Mouse (Mus musculus) midbrain, embryonic 16.5 days (tissue): ENCODE data around the gene 2610001J05Rik. TPM values are rescaled to one million over a fixed set of nuclear protein-coding genes. Genes with fewer than 3 reads are reported as not detected.
"Not testable (repeated sequence)": the region's sequence is repeated elsewhere in the genome, so short reads cannot be mapped to it uniquely, and the experiment has no call there.

ENCODE experiments used
- ATAC-seq: fragments of 200-750 bp; cut with Nextera tagmentation; 2 replicates; pipeline ENCODE4 v1.8.0; 2017; ENCODE audit warnings: moderate TSS enrichment
- H3K27ac ChIP-seq: fragments of 300-500 bp; sonication (generic); 2 replicates; pipeline ENCODE4 v1.5.1; 2014; ENCODE audit warnings: mild to moderate bottlenecking, low read length, mixed read lengths
- H3K27me3 ChIP-seq: fragments of 300-500 bp; sonication (generic); 2 replicates; pipeline ENCODE4 v1.6.1; 2014; ENCODE audit warnings: low read depth, low read length, mixed read lengths; ENCODE audit not compliant: control insufficient read depth, insufficient read depth
- H3K36me3 ChIP-seq: fragments of 300-500 bp; sonication (generic); 2 replicates; pipeline ENCODE4 v1.6.1; 2014; ENCODE audit warnings: mild to moderate bottlenecking, low read length, moderate library complexity, mixed read lengths; ENCODE audit not compliant: control insufficient read depth, insufficient read depth
- H3K4me1 ChIP-seq: fragments of 300-500 bp; sonication (generic); 2 replicates; pipeline ENCODE4 v1.6.1; 2014; ENCODE audit warnings: mild to moderate bottlenecking, low read length, mixed read lengths; ENCODE audit not compliant: control insufficient read depth, insufficient read depth
- H3K4me2 ChIP-seq: fragments of 300-500 bp; sonication (generic); 2 replicates; pipeline ENCODE4 v1.6.1; 2014; ENCODE audit warnings: mild to moderate bottlenecking, low read length, mixed read lengths
- H3K4me3 ChIP-seq: fragments of 300-500 bp; sonication (generic); 2 replicates; pipeline ENCODE4 v1.5.1; 2014; ENCODE audit warnings: low read depth, mild to moderate bottlenecking, low read length, moderate library complexity, mixed read lengths
- H3K9ac ChIP-seq: fragments of 300-500 bp; sonication (generic); 2 replicates; pipeline ENCODE4 v1.6.1; 2014; ENCODE audit warnings: low read depth, low read length, mixed read lengths
- H3K9me3 ChIP-seq: fragments of 300-500 bp; sonication (generic); replicated peaks from 2 replicates; pipeline ENCODE4 v1.6.1; 2014; ENCODE audit warnings: mild to moderate bottlenecking, low read length, mixed read lengths; ENCODE audit not compliant: control insufficient read depth, poor library complexity, severe bottlenecking
- WGBS: fragments of 180-500 bp; shearing (Covaris S2); extraction: QIAGEN DNeasy Blood & Tissue Kit; methylation state at CpG from one replicate; pipeline ENCODE4 v1.1.7; 2014; 5-methylcytosine and 5-hydroxymethylcytosine counted together
- polyA plus RNA-seq: library from polyadenylated mRNA; unstranded; fragments of >200 nt; fragmentation: Nextera tagmentation; extraction: Ambion mirVana; gene quantifications from 2 replicates; pipeline ENCODE4 v1.2.1, GENCODE M21; 2015

The 2610001J05Rik gene
- polyA plus RNA-seq, 1 experiment from 2014 or later, result 110 TPM

GRCm38 (mm10) chr6:13870289-13870741, 1.0 kb downstream of the 2610001J05Rik start:
- peak overlapping the region; percentile 64 for H3K9ac ChIP-seq
- H3K4me1 ChIP-seq, result peaks cover 5% of the 10 kb centered on the region
- peak overlapping the region; percentile 76 for H3K4me2 ChIP-seq
- no peaks in the 10 kb centered on the region for H3K9me3 ChIP-seq
- H3K27me3 ChIP-seq, result no peaks in the 10 kb centered on the region
- peak overlapping the region; percentile 42 for H3K4me3 ChIP-seq
- H3K27ac ChIP-seq, result no peak overlapping the region
- H3K36me3 ChIP-seq, result 0 out of 2 replicates have a peak, but pooled peaks cover 2% of the 10 kb centered on the region
- ATAC-seq, result 0 out of 2 replicates have a peak, but pooled peaks have one; percentile 26
- WGBS, result 19% methylated on average over 12 of the region's 12 CpGs

- 93% methylated on average over 1 of the region's 1 CpGs for WGBS
- no peak for ATAC-seq
- H3K27me3 ChIP-seq, result no peaks in the 10 kb centered on the region
- no peaks in the 10 kb centered on the region for H3K36me3 ChIP-seq
- no peak overlapping the region for H3K27ac ChIP-seq
- H3K4me1 ChIP-seq, result no peaks in the 10 kb centered on the region
- H3K4me2 ChIP-seq, result no peak overlapping the region
- no peak overlapping the region for H3K9ac ChIP-seq
- no peak overlapping the region for H3K4me3 ChIP-seq
- H3K9me3 ChIP-seq, result no peaks in the 10 kb centered on the region
Measured at GRCm38 (mm10) chr6:13860596-13860995, 10.7 kb downstream of the 2610001J05Rik start.

- ATAC-seq, result no peak
- no peak overlapping the region for H3K4me3 ChIP-seq
- no peaks in the 10 kb centered on the region for H3K36me3 ChIP-seq
- WGBS, result 93% methylated on average over 6 of the region's 6 CpGs
- no peak overlapping the region for H3K9ac ChIP-seq
- H3K27ac ChIP-seq, result no peak overlapping the region
- no peak overlapping the region for H3K4me2 ChIP-seq
- H3K27me3 ChIP-seq, result no peaks in the 10 kb centered on the region
- H3K4me1 ChIP-seq, result no peaks in the 10 kb centered on the region
- no peaks in the 10 kb centered on the region for H3K9me3 ChIP-seq
Measured at GRCm38 (mm10) chr6:13859877-13860585, 11.3 kb downstream of the 2610001J05Rik start.

- Histone ChIP-seq H3K4me1 (no peaks in the 10 kb centered on the region), H3K4me2 (no peak overlapping the region), H3K27me3 (no peaks in the 10 kb centered on the region), H3K9ac (no peak overlapping the region), H3K4me3 (no peak overlapping the region), H3K9me3 (no peaks in the 10 kb centered on the region), H3K36me3 (no peaks in the 10 kb centered on the region), H3K27ac (no peak overlapping the region)
- no peak for ATAC-seq
- 21% methylated on average over 10 of the region's 11 CpGs for WGBS
Measured at GRCm38 (mm10) chr6:13854230-13854629, 17.1 kb downstream of the 2610001J05Rik start.

- H3K4me2 ChIP-seq, result no peak overlapping the region
- H3K4me3 ChIP-seq, result no peak overlapping the region
- no peaks in the 10 kb centered on the region for H3K4me1 ChIP-seq
- no peak for ATAC-seq
- H3K9me3 ChIP-seq, result no peaks in the 10 kb centered on the region
- WGBS, result 72% methylated on average over 4 of the region's 4 CpGs
- H3K9ac ChIP-seq, result no peak overlapping the region
- H3K36me3 ChIP-seq, result no peaks in the 10 kb centered on the region
- H3K27ac ChIP-seq, result no peak overlapping the region
- no peaks in the 10 kb centered on the region for H3K27me3 ChIP-seq
Measured at GRCm38 (mm10) chr6:13853244-13853643, 18.1 kb downstream of the 2610001J05Rik start.

GRCm38 (mm10) chr6:13846031-13846430, 25.3 kb downstream of the 2610001J05Rik start:
- H3K9ac ChIP-seq, H3K27ac ChIP-seq, ATAC-seq, H3K4me1 ChIP-seq, H3K36me3 ChIP-seq, H3K9me3 ChIP-seq, H3K4me3 ChIP-seq, H3K4me2 ChIP-seq, H3K27me3 ChIP-seq: not testable (repeated sequence)
- WGBS, result 98% methylated on average over 1 of the region's 1 CpGs

- peak within 1 kb of the TSS; percentile 74 for H3K9ac ChIP-seq
- H3K4me2 ChIP-seq, result peak within 1 kb of the TSS; percentile 86
- no peaks in the 10 kb centered on the region for H3K4me1 ChIP-seq
- ATAC-seq, result peak; percentile 52
- H3K36me3 ChIP-seq, result no peaks in the 10 kb centered on the region
- H3K27me3 ChIP-seq, result no peaks in the 10 kb centered on the region
- peak within 1 kb of the TSS; percentile 97 for H3K27ac ChIP-seq
- 27% methylated on average over 18 of the region's 18 CpGs for WGBS
- H3K4me3 ChIP-seq, result peak within 1 kb of the TSS; percentile 56
- no peaks in the 10 kb centered on the region for H3K9me3 ChIP-seq
Measured at GRCm38 (mm10) chr6:13839345-13840054, 31.8 kb downstream of the 2610001J05Rik start, which contains the start of gene Gpr85. Gene Gpr85 (minus strand): TSS chr6:13839942.

- H3K27me3 ChIP-seq, result no peaks in the 10 kb centered on the region
- no peaks in the 10 kb centered on the region for H3K9me3 ChIP-seq
- H3K27ac ChIP-seq, result peak overlapping the region; percentile 97
- peak overlapping the region; percentile 74 for H3K9ac ChIP-seq
- H3K4me3 ChIP-seq, result peak overlapping the region; percentile 56
- no peaks in the 10 kb centered on the region for H3K4me1 ChIP-seq
- peak; percentile 90 for ATAC-seq
- peak overlapping the region; percentile 86 for H3K4me2 ChIP-seq
- no peaks in the 10 kb centered on the region for H3K36me3 ChIP-seq
- 0% methylated on average over 41 of the region's 41 CpGs for WGBS
Measured at GRCm38 (mm10) chr6:13838677-13839344, 32.5 kb downstream of the 2610001J05Rik start.
